Mouse (Mus musculus) bone marrow macrophage, adult 2 months (primary cell): ENCODE measurements around the gene Slc35a2.

Experiments
- CTCF ChIP-seq: IDR thresholded peaks from 2 replicates; pipeline ENCODE4 v1.5.1; 2012; ENCODE audit warnings: low read depth, mild to moderate bottlenecking, low read length, moderate library complexity
- POLR2A ChIP-seq: IDR thresholded peaks from 2 replicates; pipeline ENCODE4 v1.6.1; 2012; ENCODE audit warnings: mild to moderate bottlenecking, low read depth, low read length, borderline replicate concordance

- no peak for TF ChIP-seq CTCF
- no peak for TF ChIP-seq POLR2A
These were observed 43.3 kb downstream of the Slc35a2 start for GRCm38 (mm10) chrX:7927116-7927515.
